Mouse (Mus musculus) brain, embryonic 14.5 days (tissue): Measurements from ENCODE around the gene Egln1.

Experiments
- CTCF ChIP-seq: fragments of 200-500 bp; IDR thresholded peaks from 2 replicates; pipeline ENCODE4 v1.5.1; 2012; ENCODE audit warnings: inconsistent platforms, mild to moderate bottlenecking, moderate library complexity, borderline replicate concordance; ENCODE audit not compliant: insufficient read depth, insufficient read length; ENCODE audit errors: extremely low read depth
- POLR2A ChIP-seq: fragments of 200-500 bp; IDR thresholded peaks from 2 replicates; pipeline ENCODE4 v1.6.1; 2012; ENCODE audit warnings: mild to moderate bottlenecking, inconsistent platforms, borderline replicate concordance; ENCODE audit not compliant: poor library complexity, insufficient read depth, insufficient read length, severe bottlenecking; ENCODE audit errors: extremely low read depth

DNA sequence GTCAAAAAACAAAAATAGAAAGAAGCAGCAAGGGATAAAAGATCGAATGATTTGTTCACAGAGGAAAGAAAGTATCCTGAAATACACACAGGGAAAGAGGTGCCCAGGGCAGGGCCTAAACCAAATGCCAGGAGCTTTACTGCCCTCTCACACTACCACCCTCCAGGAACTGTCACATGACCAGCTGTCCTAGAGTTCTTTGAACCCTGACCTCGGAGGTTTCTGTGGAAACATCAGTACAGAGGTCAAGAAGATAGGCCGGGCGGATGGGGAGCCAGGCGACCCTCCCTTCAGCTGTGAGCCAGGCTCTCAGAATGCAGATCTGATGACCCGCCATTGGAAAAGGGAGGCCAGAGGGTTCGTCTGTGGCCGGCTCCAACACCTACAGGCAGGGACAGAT lies 24.1 kb upstream of the Egln1 start:
- TF ChIP-seq CTCF (no peak), POLR2A (no peak)
